Comparison of ENCODE assay signal across 27 mouse cellular contexts in the genomic region with DNA sequence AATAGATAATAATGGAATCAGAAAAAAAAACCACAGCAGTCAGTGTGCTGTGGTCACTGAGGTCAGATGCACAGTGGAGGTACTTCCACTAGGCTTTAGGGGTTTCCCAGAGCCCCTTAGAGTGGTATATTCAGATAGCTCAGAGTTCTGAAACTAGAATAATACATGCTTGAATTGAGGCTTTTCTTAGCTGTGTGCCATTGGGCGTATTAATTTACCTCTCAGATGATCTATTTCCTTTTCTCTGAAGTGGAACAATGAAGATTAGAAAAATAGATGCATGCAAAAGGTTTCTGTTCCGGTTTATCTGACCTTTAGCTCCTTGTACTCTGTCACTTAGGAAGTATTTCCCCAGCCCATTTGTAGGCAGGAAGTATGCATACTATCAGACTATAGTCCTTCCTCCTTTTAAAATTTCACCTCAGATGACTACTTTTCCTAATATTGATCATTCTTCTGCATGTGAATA. TPM values are rescaled to one million over a fixed set of nuclear protein-coding genes. Genes with fewer than 3 reads are reported as not detected.
DNase-seq lines count a peak whose midpoint lies in the region; ATAC-seq and TF ChIP-seq lines count a peak whose summit lies in the region.
"Had no signal": no experiment of that assay in that cellular context is flagged by ENCODE, and none has a peak within 500 bp of the region (broad histone marks: within the 10 kb centered on the region; RNA-seq: fewer than 3 reads in every experiment).

No protein-coding gene starts in this region.

- H3K36me3 ChIP-seq in CH12.LX (replicated peaks in 1 of 2; ENCODE audit: control insufficient read depth in 1 of 2, insufficient read depth in 1 of 2, low read length in 1 of 2), result peaks cover 15 to 18% of the 10 kb centered on the region in 2 experiments
- H3K36me3 ChIP-seq in heart, embryonic 10.5 days, result no peaks in the 10 kb centered on the region
- H3K36me3 ChIP-seq: forebrain, embryonic 10.5 days; heart, embryonic 12.5 days; heart, embryonic 15.5 days; hindbrain, embryonic 10.5 days; hindbrain, embryonic 13.5 days had no signal

- TF ChIP-seq RAD21 in CH12.LX (IDR thresholded peaks at IDR 0.05; ENCODE audit: low read depth, low read length), result no peak

- peak overlapping the region; percentile 95; the same call in 1 of the 2 replicates for H3K4me2 ChIP-seq in CH12.LX (ENCODE audit: insufficient read depth, low read depth, poor library complexity, severe bottlenecking)
- H3K4me2 ChIP-seq: forebrain, embryonic 13.5 days; heart, embryonic 12.5 days; heart, embryonic 15.5 days; hindbrain, embryonic 13.5 days had no signal

- 68% methylated on average over 2 of the region's 2 CpGs for WGBS in heart, embryonic 10.5 days

- peaks cover 9 to 31% of the 10 kb centered on the region in 2 experiments for H3K4me1 ChIP-seq in CH12.LX (ENCODE audit: control insufficient read depth in 1 of 2, insufficient read depth in 2 of 2)
- H3K4me1 ChIP-seq in heart, embryonic 10.5 days, result no peaks in the 10 kb centered on the region
- H3K4me1 ChIP-seq: heart, embryonic 12.5 days; heart, embryonic 15.5 days had no signal

- H3K9ac ChIP-seq in CH12.LX (ENCODE audit: insufficient read depth, low read depth), result peak overlapping the region; percentile 78; the same call in 1 of the 2 replicates
- H3K9ac ChIP-seq: forebrain, embryonic 13.5 days; heart, embryonic 12.5 days; heart, embryonic 15.5 days; hindbrain, embryonic 13.5 days had no signal

- TF ChIP-seq EP300 in CH12.LX (IDR thresholded peaks at IDR 0.05; ENCODE audit: low read length), result peak; percentile 85

- no peaks in the 10 kb centered on the region for H3K9me3 ChIP-seq in CH12.LX (replicated peaks; ENCODE audit: low read length)
- no peaks in the 10 kb centered on the region for H3K9me3 ChIP-seq in heart, embryonic 10.5 days
- H3K9me3 ChIP-seq: forebrain, embryonic 10.5 days; forebrain, embryonic 13.5 days; heart, embryonic 12.5 days; heart, embryonic 15.5 days; hindbrain, embryonic 10.5 days; hindbrain, embryonic 13.5 days had no signal

- TF ChIP-seq POLR2A in CH12.LX (IDR thresholded peaks at IDR 0.05; ENCODE audit: low read depth, low read length), result 0 out of 2 replicates have a peak, but pooled peaks have one; percentile 19

- peak; percentile 60; the same call in 1 of the 2 replicates for ATAC-seq in neutrophil, adult 5-6 weeks (ENCODE audit: extremely low read depth, insufficient number of reproducible peaks, low FRiP score, poor library complexity, severe bottlenecking)
- ATAC-seq in frontal cortex, adult (ENCODE audit: low TSS enrichment), result no peak
- ATAC-seq: activated CD4-positive, CD25-positive, alpha-beta regulatory T cell, adult 4 months; forebrain, embryonic 13.5 days; forebrain, embryonic 16.5 days; hindbrain, embryonic 16.5 days had no signal

- no peak for TF ChIP-seq CTCF in CH12.LX (conservative IDR thresholded peaks at IDR 0.05 in 1 of 2, IDR thresholded peaks at IDR 0.05 in 1 of 2; ENCODE audit: low read depth in 2 of 2, low read length in 2 of 2)

- dilution Hi-C loops in CH12.LX (cut with MboI; ENCODE audit: extremely low pct_ligation_motif_present, extremely low pct_unique_long_range_greater_than_20kb, low sequenced_read_pairs), result no loop called here

- peak overlapping the region; percentile 79 for H3K27ac ChIP-seq in CH12.LX (ENCODE audit: insufficient read depth, low read depth)
- no peak overlapping the region for H3K27ac ChIP-seq in heart, embryonic 10.5 days
- H3K27ac ChIP-seq: forebrain, embryonic 10.5 days; forebrain, embryonic 13.5 days; gastrocnemius, adult 2 months; heart, embryonic 15.5 days; hindbrain, embryonic 10.5 days; hindbrain, embryonic 13.5 days had no signal

- H3K27me3 ChIP-seq in CH12.LX (replicated peaks), result no peaks in the 10 kb centered on the region
- H3K27me3 ChIP-seq in heart, embryonic 10.5 days (ENCODE audit: insufficient read depth, poor library complexity, severe bottlenecking), result no peaks in the 10 kb centered on the region
- H3K27me3 ChIP-seq: forebrain, embryonic 13.5 days; heart, embryonic 12.5 days; heart, embryonic 15.5 days; hindbrain, embryonic 13.5 days had no signal

- peaks cover 28% of the 10 kb centered on the region for H3K79me2 ChIP-seq in CH12.LX (replicated peaks; ENCODE audit: control insufficient read depth, extremely low read depth, insufficient read depth, poor library complexity, severe bottlenecking)

- peak overlapping the region in 2 of 3 experiments; percentile 57 to 91 for H3K4me3 ChIP-seq in CH12.LX (replicated peaks in 1 of 3; ENCODE audit: low read depth in 2 of 3, low read length in 2 of 3, poor library complexity in 1 of 3)
- H3K4me3 ChIP-seq in heart, embryonic 10.5 days, result no peak overlapping the region
- H3K4me3 ChIP-seq: forebrain, embryonic 10.5 days; forebrain, embryonic 13.5 days; gastrocnemius, adult 2 months; heart, embryonic 12.5 days; heart, embryonic 15.5 days; hindbrain, embryonic 10.5 days; hindbrain, embryonic 13.5 days had no signal

- in situ Hi-C loops in CH12.LX (cut with MboI; ENCODE audit: low pct_ligation_motif_present, low pct_unique_long_range_greater_than_20kb, low sequenced_read_pairs), result no loop called here

- peak; percentile 21 to 34 for DNase-seq in B cell, adult 2 months
- DNase-seq in CH12.LX (ENCODE audit: extremely low read depth), result peak; percentile 88
- no peak for DNase-seq in heart, embryonic 10.5 days (ENCODE audit: low spot score)
- DNase-seq in layer of hippocampus, postnatal 10 days (ENCODE audit: low spot score in 2 of 2), result no peak
- DNase-seq: adrenal gland, adult 8-10 months; adrenal gland, postnatal 25 days; cerebellum, adult 11-12 months; cerebellum, adult 8-10 months; cerebellum, postnatal 10 days; cerebellum, postnatal 36 days; gastrocnemius, adult 2 months; gastrocnemius, postnatal 14 days; heart, adult 11 months; heart, postnatal 10 days; heart, postnatal 36 days had no signal

TF ChIP-seq in CH12.LX, 34 proteins besides CTCF, POLR2A, EP300 and RAD21 (continues in another document):
- TF ChIP-seq RCOR1 (conservative IDR thresholded peaks at IDR 0.05; ENCODE audit: low read depth, low read length) (peak; percentile 14), GABPA (IDR thresholded peaks at IDR 0.05; ENCODE audit: insufficient replicate concordance, low read depth, low read length) (no peak), MYC (IDR thresholded peaks at IDR 0.05; ENCODE audit: low read depth, low read length) (peak; percentile 70; the same call in 1 of the 2 replicates), KAT2A (IDR thresholded peaks at IDR 0.05; ENCODE audit: insufficient replicate concordance, low read length) (0 out of 2 replicates have a peak, but pooled peaks have one; percentile 39), IRF4 (IDR thresholded peaks at IDR 0.05; ENCODE audit: low read depth, low read length) (peak; percentile 77), MEF2A (IDR thresholded peaks at IDR 0.05; ENCODE audit: borderline replicate concordance, low read depth, low read length) (peak; percentile 88), CHD1 (IDR thresholded peaks at IDR 0.05; ENCODE audit: low read depth, low read length) (no peak), UBTF (IDR thresholded peaks at IDR 0.05; ENCODE audit: low read depth, low read length) (no peak), ZC3H11A (IDR thresholded peaks at IDR 0.05; ENCODE audit: low read depth, low read length) (no peak), MXI1 (IDR thresholded peaks at IDR 0.05; ENCODE audit: low read depth, low read length) (no peak), JUND (conservative IDR thresholded peaks at IDR 0.05; ENCODE audit: low read depth, low read length) (peak; percentile 37; the same call in 1 of the 2 replicates), USF1 (IDR thresholded peaks at IDR 0.05; ENCODE audit: low read depth, low read length) (no peak), BHLHE40 (IDR thresholded peaks at IDR 0.05; ENCODE audit: low read depth, low read length) (peak; percentile 82), MAZ (IDR thresholded peaks at IDR 0.05; ENCODE audit: low read depth, low read length) (0 out of 2 replicates have a peak, but pooled peaks have one; percentile 54), ZNF384 (IDR thresholded peaks at IDR 0.05; ENCODE audit: low read depth, low read length) (peak; percentile 94), ZKSCAN1 (IDR thresholded peaks at IDR 0.05; ENCODE audit: borderline replicate concordance, low read depth, low read length) (no peak), SMC3 (IDR thresholded peaks at IDR 0.05; ENCODE audit: low read depth, low read length) (no peak), JUN (IDR thresholded peaks at IDR 0.05; ENCODE audit: insufficient read depth, low read depth, low read length) (peak; percentile 49), TCF12 (IDR thresholded peaks at IDR 0.05; ENCODE audit: low read depth, low read length) (peak; percentile 76), MAFK (IDR thresholded peaks at IDR 0.05; ENCODE audit: insufficient replicate concordance, low read length) (peak; percentile 74), TBP (conservative IDR thresholded peaks at IDR 0.05; ENCODE audit: low read depth, low read length) (peak; percentile 68; the same call in 1 of the 2 replicates), USF2 (conservative IDR thresholded peaks at IDR 0.05; ENCODE audit: low read depth, low read length) (no peak), HCFC1 (IDR thresholded peaks at IDR 0.05; ENCODE audit: low read depth, low read length) (peak; percentile 68), PAX5 (IDR thresholded peaks at IDR 0.05; ENCODE audit: low read length) (no peak), CHD2 (IDR thresholded peaks at IDR 0.05; ENCODE audit: low read length) (peak; percentile 53), NRF1 (IDR thresholded peaks at IDR 0.05; ENCODE audit: low read depth, low read length) (no peak), MAX (IDR thresholded peaks at IDR 0.05; ENCODE audit: low read length) (no peak), NELFE (IDR thresholded peaks at IDR 0.05; ENCODE audit: low read depth, low read length) (no peak), E2F4 (IDR thresholded peaks at IDR 0.05; ENCODE audit: insufficient replicate concordance, low read depth, low read length) (peak; percentile 32; the same call in 1 of the 2 replicates), POLR2AphosphoS2 (IDR thresholded peaks at IDR 0.05; ENCODE audit: low read depth, low read length) (0 out of 2 replicates have a peak, but pooled peaks have one; percentile 60), ELF1 (IDR thresholded peaks at IDR 0.05; ENCODE audit: low read depth, low read length) (peak; percentile 76), SIN3A (IDR thresholded peaks at IDR 0.05; ENCODE audit: low read length) (peak; percentile 86), ZMIZ1 (IDR thresholded peaks at IDR 0.05; ENCODE audit: low read depth, low read length) (no peak)

RNA-seq across cellular contexts. Expression of gene Rgs13, which starts 3.6 kb away (rescaled TPM):
- total RNA-seq in CH12.LX (2012; rRNA removed) (149 and 168 TPM in 2 replicates), CH12.LX (2014; rRNA removed) (1,247 and 1,500 TPM in 2 replicates)
- 619 and 698 TPM in 2 replicates for polyA plus RNA-seq in CH12.LX (2012; ENCODE audit: insufficient read length, low read depth)
- total RNA-seq in neutrophil, adult 5-6 weeks (2017), result 0.35 and 0.37 TPM in 2 replicates
- polyA plus RNA-seq in heart, embryonic 10.5 days (2016; fragmentation: Nextera tagmentation; extraction: Ambion mirVana), result not detected in 2 replicates
- total RNA-seq in layer of hippocampus, postnatal 10 days (2021), result 1 to 10 TPM; 1.0 to 1.6 TPM
- total RNA-seq: adrenal gland, adult 8-10 months; adrenal gland, postnatal 25 days; gastrocnemius, adult 2 months; heart, adult 8-10 months; heart, postnatal 10 days; heart, postnatal 36 days had no signal
- polyA plus RNA-seq: heart, embryonic 12.5 days had no signal

Comparison
In these comparisons a context has a peak if more than half of its experiments do, and no peak if none do; other contexts are left out.
1. DNase-seq: peak in B cell, adult 2 months (2 of 2) and CH12.LX (single experiment); none in heart, embryonic 10.5 days (single experiment) and layer of hippocampus, postnatal 10 days (0 of 2).
2. RNA of gene Rgs13, which starts 3.6 kb away (total RNA-seq): 149 to 1,500 TPM in CH12.LX; 1.0 to 1.6 TPM in layer of hippocampus, postnatal 10 days and 0.35 to 0.37 TPM in neutrophil, adult 5-6 weeks; every median in the first group is over 10 times any median in the second.